Mouse (Mus musculus) midbrain, embryonic 13.5 days (tissue): ENCODE results near the gene Gm6482. TPM values are rescaled to one million over a fixed set of nuclear protein-coding genes. Genes with fewer than 3 reads are reported as not detected.
"Not testable (repeated sequence)": the region's sequence is repeated elsewhere in the genome, so short reads cannot be mapped to it uniquely, and the experiment has no call there.

Source experiments
- ATAC-seq: fragments of 200-750 bp; cut with Nextera tagmentation; 2 replicates; pipeline ENCODE4 v1.8.0; 2017; ENCODE audit warnings: mild to moderate bottlenecking, moderate TSS enrichment, moderate library complexity
- H3K27ac ChIP-seq: fragments of 300-500 bp; sonication (generic); 2 replicates; pipeline ENCODE4 v1.5.1; 2015; ENCODE audit warnings: inconsistent platforms, mild to moderate bottlenecking, moderate library complexity
- H3K27me3 ChIP-seq: fragments of 300-500 bp; sonication (generic); 2 replicates; pipeline ENCODE4 v1.6.1; 2015; ENCODE audit warnings: mild to moderate bottlenecking, inconsistent platforms
- H3K36me3 ChIP-seq: fragments of 300-500 bp; sonication (generic); 2 replicates; pipeline ENCODE4 v1.6.1; 2015; ENCODE audit warnings: mild to moderate bottlenecking, inconsistent platforms
- H3K4me1 ChIP-seq: fragments of 300-500 bp; sonication (generic); replicated peaks from 2 replicates; pipeline ENCODE4 v1.6.1; 2015; ENCODE audit warnings: inconsistent platforms
- H3K4me2 ChIP-seq: fragments of 300-500 bp; sonication (generic); replicated peaks from 2 replicates; pipeline ENCODE4 v1.6.1; 2015; ENCODE audit warnings: moderate library complexity, mild to moderate bottlenecking, inconsistent platforms
- H3K4me3 ChIP-seq: fragments of 300-500 bp; sonication (generic); replicated peaks from 2 replicates; pipeline ENCODE4 v1.5.1; 2015; ENCODE audit warnings: mild to moderate bottlenecking, inconsistent platforms
- H3K9ac ChIP-seq: fragments of 300-500 bp; sonication (generic); replicated peaks from 2 replicates; pipeline ENCODE4 v1.6.1; 2015; ENCODE audit warnings: mild to moderate bottlenecking, inconsistent platforms
- H3K9me3 ChIP-seq: fragments of 300-500 bp; sonication (generic); 2 replicates; pipeline ENCODE4 v1.6.1; 2016; ENCODE audit warnings: mild to moderate bottlenecking, inconsistent platforms
- WGBS: fragments of 180-500 bp; shearing (Covaris S2); methylation state at CpG from one replicate; pipeline ENCODE4 v1.1.7; 2015; 5-methylcytosine and 5-hydroxymethylcytosine counted together
- polyA plus RNA-seq: library from polyadenylated mRNA; unstranded; fragments of >200 nt; fragmentation: Nextera tagmentation; extraction: Ambion mirVana; gene quantifications from 2 replicates; pipeline ENCODE4 v1.2.1, GENCODE M21; 2015

Gene Gm6482
- polyA plus RNA-seq, result not detected in 2 replicates

DNA sequence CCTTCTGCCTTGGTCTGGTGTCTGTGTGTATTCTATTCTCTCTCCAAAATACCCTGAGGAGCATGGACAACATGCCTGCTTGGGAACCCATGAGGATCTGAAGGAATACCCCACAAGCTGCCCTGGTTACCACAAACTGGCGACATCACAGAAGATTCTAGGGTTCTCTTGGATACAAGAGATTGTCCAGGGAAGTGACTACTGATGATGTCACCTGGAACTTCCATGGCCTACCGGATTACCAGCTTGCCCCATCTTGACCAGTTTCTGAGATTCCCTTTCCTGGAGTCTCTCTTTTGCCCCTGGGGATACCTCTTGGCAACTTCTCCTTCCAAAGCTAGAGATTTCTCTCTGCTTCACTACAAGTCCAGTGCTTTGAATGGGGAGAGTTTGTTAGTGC is at the start of gene Gm6482:
Gene Gm6482, minus strand, starts transcription at position 101 of the 400 bp plus-strand sequence.
- H3K36me3 ChIP-seq, H3K4me2 ChIP-seq, H3K27me3 ChIP-seq, H3K4me1 ChIP-seq, H3K27ac ChIP-seq, ATAC-seq, H3K9ac ChIP-seq, H3K4me3 ChIP-seq, H3K9me3 ChIP-seq: not testable (repeated sequence)
- WGBS, result 80% methylated on average over 1 of the region's 2 CpGs

DNA sequence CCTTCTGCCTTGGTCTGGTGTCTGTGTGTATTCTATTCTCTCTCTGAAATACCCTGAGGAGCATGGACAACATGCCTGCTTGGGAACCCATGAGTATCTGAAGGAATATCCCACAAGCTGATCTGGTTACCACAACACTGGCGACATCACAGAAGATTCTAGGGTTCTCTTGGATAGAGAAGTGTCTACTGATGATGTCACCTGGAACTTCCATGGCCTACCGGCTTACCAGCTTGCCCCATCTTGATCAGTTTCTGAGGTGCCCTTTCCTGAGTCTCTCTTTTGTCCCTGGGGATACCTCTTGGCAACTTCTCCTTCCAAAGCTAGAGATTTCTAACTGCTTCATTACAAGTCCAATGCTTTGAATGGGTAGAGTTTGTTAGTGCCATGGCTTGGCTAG is 45.3 kb upstream of the Gm6482 start, which contains the start of gene Gm7954:
Gene Gm7954, minus strand, starts transcription at position 101 of the 400 bp plus-strand sequence.
- not testable (repeated sequence) for ATAC-seq, H3K9me3 ChIP-seq, H3K9ac ChIP-seq, H3K36me3 ChIP-seq, H3K27me3 ChIP-seq, H3K4me2 ChIP-seq, H3K4me1 ChIP-seq, H3K27ac ChIP-seq, H3K4me3 ChIP-seq
- no CpG with 5 or more reads among the region's 2 CpGs for WGBS

DNA sequence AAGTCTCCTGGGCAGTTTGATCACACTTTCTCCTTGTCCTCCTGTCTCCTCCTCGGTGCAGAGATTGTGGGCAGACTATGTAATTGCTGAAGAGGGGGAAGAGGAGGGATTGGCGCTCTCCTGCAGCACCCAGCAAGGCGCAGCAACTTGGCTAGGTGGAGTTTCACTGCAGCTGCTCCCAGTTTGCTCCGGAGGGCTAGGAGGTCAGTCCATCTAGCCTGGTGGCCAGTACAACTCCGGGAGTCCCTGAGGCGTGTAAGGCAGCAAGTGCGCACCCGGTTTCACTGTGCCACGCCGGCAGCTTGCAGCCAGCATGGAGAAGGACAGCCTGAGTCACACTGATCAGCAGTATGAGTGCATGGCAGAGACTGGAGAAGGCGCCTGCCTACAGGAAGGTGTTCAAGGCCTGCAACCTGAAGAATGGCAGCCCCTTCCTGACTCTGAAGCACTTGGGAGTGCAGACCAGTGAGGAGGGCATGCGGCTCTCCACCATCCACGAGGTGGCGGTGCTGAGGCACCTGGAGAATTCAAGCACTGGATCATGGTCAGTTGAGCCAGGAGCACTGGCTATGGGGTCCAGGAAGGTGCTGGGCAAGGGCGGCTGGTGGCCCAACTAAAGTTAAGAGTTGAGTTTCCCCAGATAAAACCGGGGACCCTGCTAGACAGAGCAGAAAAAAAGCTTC is 17.5 kb upstream of the Gm6482 start:
- H3K9ac ChIP-seq, ATAC-seq, H3K4me3 ChIP-seq, H3K9me3 ChIP-seq, H3K27me3 ChIP-seq, H3K4me1 ChIP-seq, H3K36me3 ChIP-seq, H3K27ac ChIP-seq: not testable (repeated sequence)
- peak overlapping the region; percentile 32 for H3K4me2 ChIP-seq
- 16% methylated on average over 14 of the region's 16 CpGs for WGBS

DNA sequence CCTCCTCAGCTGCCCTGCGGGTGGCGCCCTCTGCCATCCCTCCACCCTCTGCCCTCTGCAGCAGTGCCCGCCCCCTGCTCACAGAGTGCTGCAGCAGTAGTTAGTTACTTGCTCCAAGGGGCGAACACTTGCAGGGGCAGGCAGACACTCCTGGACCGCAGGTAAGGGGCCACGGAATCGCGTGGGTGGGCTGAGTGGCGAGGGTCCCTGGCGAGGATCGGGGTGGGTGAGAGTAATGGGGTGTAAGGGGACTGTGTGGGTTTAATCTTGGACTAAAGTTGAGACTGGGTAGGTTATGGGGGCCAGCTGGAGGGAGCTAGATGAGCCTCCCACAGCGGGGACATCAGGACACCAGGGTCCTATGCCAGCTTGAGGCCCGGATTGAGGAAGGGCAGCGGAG is 16.6 kb upstream of the Gm6482 start:
- not testable (repeated sequence) for H3K9ac ChIP-seq, H3K4me3 ChIP-seq, H3K9me3 ChIP-seq, H3K27ac ChIP-seq, ATAC-seq, H3K27me3 ChIP-seq, H3K36me3 ChIP-seq, H3K4me1 ChIP-seq
- 9% methylated on average over 14 of the region's 14 CpGs for WGBS
- peak overlapping the region; percentile 32 for H3K4me2 ChIP-seq

DNA sequence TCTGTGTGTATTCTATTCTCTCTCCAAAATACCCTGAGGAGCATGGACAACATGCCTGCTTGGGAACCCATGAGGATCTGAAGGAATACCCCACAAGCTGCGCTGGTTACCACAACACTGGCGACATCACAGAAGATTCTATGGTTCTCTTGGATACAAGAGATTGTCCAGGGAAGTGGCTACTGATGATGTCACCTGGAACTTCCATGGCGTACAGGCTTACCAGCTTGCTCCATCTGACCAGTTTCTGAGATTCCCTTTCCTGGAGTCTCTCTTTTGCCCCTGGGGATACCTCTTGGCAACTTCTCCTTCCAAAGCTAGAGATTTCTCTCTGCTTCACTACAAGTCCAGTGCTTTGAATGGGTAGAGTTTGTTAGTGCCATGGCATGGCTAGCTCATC is 21.8 kb downstream of the Gm6482 start, which contains the start of gene Gm7945:
Gene Gm7945, minus strand, starts transcription at position 101 of the 400 bp plus-strand sequence.
- not testable (repeated sequence) for H3K4me3 ChIP-seq, H3K36me3 ChIP-seq, ATAC-seq, H3K27me3 ChIP-seq, H3K9ac ChIP-seq, H3K4me2 ChIP-seq, H3K9me3 ChIP-seq, H3K27ac ChIP-seq, H3K4me1 ChIP-seq
- no CpG with 5 or more reads among the region's 3 CpGs for WGBS

Other genes starting within 250 kb of the Gm6482 start
- not detected in 2 replicates for gene Sftpd, start 223.1 kb downstream of the Gm6482 start, polyA plus RNA-seq
- 0.17 TPM in 1 of 2 replicates, not detected in the other for gene Gm2832, start 129.5 kb downstream of the Gm6482 start, polyA plus RNA-seq
- not detected in 2 replicates for gene Gm5798, start 59.7 kb downstream of the Gm6482 start, polyA plus RNA-seq
- gene Gm7945, start 21.9 kb downstream of the Gm6482 start, polyA plus RNA-seq, result not detected in 2 replicates
- gene Gm7954, start 45.2 kb upstream of the Gm6482 start, polyA plus RNA-seq, result not detected in 2 replicates
- not detected in 2 replicates for gene Gm3486, start 81.2 kb upstream of the Gm6482 start, polyA plus RNA-seq
- not detected in 2 replicates for gene Gm7970, start 147.3 kb upstream of the Gm6482 start, polyA plus RNA-seq
- not detected in 2 replicates for gene 1700049E17Rik2, start 164.9 kb upstream of the Gm6482 start, polyA plus RNA-seq
- not detected in 2 replicates for gene Gm3072, start 216.3 kb upstream of the Gm6482 start, polyA plus RNA-seq
- not detected in 2 replicates for gene Gm3676, start 238.2 kb upstream of the Gm6482 start, polyA plus RNA-seq